Mouse (Mus musculus): ENCODE results near the gene Ptpn14. TPM values are rescaled to one million over a fixed set of nuclear protein-coding genes. Genes with fewer than 3 reads are reported as not detected.

Gene Ptpn14
- total and polyA plus RNA-seq, 3 experiments: 11.9 to 30.1 (median 29.3) TPM

DNA sequence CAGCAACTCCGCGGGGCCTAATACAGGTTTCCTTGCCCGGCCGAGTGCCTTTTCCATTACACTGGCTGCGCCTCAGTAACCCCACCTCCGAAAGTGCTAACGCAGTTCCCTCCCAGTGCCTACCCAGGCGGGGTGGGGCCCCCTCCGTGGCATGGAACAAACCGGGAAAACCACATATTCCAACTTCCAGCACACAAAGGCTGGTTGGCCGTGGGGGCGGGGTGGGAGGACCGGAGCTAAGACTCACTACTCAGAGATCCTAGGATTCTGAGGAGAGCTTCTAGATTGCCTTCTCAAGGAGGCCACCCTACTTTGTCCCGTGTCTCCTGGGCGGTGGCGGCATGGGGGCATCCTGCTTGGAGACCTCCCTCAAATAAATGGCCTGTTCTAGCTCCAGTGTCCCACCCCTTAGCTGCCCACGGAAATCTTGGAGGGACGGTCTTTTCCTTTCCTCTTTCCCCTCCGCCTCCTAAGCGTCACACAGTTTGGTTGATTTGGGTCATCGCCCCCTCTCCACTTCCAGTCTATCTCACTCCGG is 653 bp upstream of the Ptpn14 start:
- DNase-seq: peak; percentile 76 to 82
- Histone ChIP-seq H3K9ac (ENCODE audit: low read depth, low read length) (peak overlapping the region; percentile 76), H3K4me3 (peak overlapping the region; percentile 70), H3K79me2 (replicated peaks; ENCODE audit: control insufficient read depth, insufficient read depth, low read length) (0 out of 2 replicates have a peak, but pooled peaks cover 3% of the 10 kb centered on the region), H3K27ac (peak overlapping the region; percentile 98), H3K4me1 (ENCODE audit: control insufficient read depth, insufficient read depth, low read length) (peaks cover 15% of the 10 kb centered on the region), H3K36me3 (ENCODE audit: control insufficient read depth, insufficient read depth, low read length) (peaks cover under 1% of the 10 kb centered on the region; the same call in 1 of the 2 replicates), H3K27me3 (ENCODE audit: control insufficient read depth, insufficient read depth, low read length) (no peaks in the 10 kb centered on the region)
- intact Hi-C loops (cut with DNase I): loop anchor here (5.0 kb wide), 2 partner anchors 55 to 140 kb away; no protein-coding TSS in a partner anchor
- 0 out of 2 replicates have a peak, but pooled peaks have one; percentile 29 for TF ChIP-seq EP300 (IDR thresholded peaks at IDR 0.05; ENCODE audit: insufficient read depth, low read depth, low read length)
- no peak for TF ChIP-seq CTCF (IDR thresholded peaks at IDR 0.05)
- peak; percentile 44 for TF ChIP-seq POLR2A (IDR thresholded peaks at IDR 0.05; ENCODE audit: insufficient read depth, low read depth, low read length)
- WGBS: 8% methylated on average over 22 of the region's 22 CpGs

DNA sequence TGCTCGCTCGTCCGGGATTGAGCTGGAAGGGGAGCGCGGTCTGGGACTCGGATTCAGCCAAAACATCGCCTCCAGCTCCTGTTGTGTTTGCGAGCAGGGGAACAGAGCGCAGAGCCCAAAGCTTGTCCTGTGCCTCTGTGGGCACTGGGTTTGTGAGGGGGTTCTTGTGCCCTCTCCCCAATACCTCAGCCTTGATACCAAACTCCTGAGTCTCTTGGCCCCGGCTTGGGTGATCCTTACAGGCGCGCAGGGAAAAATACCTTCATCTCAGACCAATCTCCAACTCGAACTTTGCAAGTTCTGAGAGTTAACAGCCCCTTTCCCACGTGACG is 682 bp downstream of the Ptpn14 start:
- intact Hi-C loops (cut with DNase I): loop anchor here (1.0 to 5.0 kb wide), 3 partner anchors 54 to 139 kb away; no protein-coding TSS in a partner anchor
- H3K27me3 ChIP-seq (ENCODE audit: control insufficient read depth, insufficient read depth, low read length): no peaks in the 10 kb centered on the region
- H3K79me2 ChIP-seq (replicated peaks; ENCODE audit: control insufficient read depth, insufficient read depth, low read length): peaks cover 6% of the 10 kb centered on the region; the same call in 1 of the 2 replicates
- peaks cover 2% of the 10 kb centered on the region; the same call in 1 of the 2 replicates for H3K36me3 ChIP-seq (ENCODE audit: control insufficient read depth, insufficient read depth, low read length)
- H3K9ac ChIP-seq (ENCODE audit: low read depth, low read length): peak overlapping the region; percentile 85
- peak overlapping the region; percentile 70 for H3K4me3 ChIP-seq
- peak overlapping the region; percentile 98 for H3K27ac ChIP-seq
- peaks cover 16% of the 10 kb centered on the region for H3K4me1 ChIP-seq (ENCODE audit: control insufficient read depth, insufficient read depth, low read length)
- 3% methylated on average over 15 of the region's 15 CpGs for whole genome bisulfite sequencing
- no peak for DNase-seq
- TF ChIP-seq CTCF (IDR thresholded peaks at IDR 0.05): no peak
- no peak for TF ChIP-seq EP300 (IDR thresholded peaks at IDR 0.05; ENCODE audit: insufficient read depth, low read depth, low read length)
- TF ChIP-seq POLR2A (IDR thresholded peaks at IDR 0.05; ENCODE audit: insufficient read depth, low read depth, low read length): no peak

DNA sequence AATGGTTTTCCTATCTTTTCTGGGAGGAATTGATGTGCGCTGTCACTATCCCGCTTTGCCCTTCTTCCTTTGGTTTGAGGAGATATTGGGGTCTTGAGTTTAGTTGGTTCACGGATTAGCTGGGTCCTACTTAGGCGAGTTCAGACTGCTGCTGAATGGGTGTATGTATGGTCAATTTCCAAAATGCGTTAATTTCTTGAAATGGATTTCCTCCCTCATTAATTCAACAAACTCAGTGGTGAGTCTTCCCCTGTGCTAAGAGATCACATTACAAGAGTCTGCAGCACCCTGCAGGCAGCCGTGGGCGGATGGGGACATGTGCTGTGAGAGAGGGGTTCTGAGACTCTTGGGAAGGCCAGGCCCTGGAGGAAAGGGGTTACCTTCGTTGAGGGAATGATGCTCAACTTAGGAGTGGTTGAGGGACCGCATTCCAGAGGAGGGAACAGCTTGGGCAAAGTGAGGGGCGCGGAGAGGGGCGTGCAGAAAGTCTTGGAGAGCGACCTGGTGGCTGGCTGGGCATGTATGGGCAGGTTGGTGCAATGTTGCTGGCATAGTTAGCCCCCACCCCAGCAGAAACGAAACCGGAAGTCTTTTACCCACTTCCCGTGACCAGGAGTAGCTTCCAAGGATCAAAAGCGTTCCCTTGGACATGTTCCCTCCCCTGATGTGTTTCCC is 1.2 kb downstream of the Ptpn14 start:
- Histone ChIP-seq H3K9ac (ENCODE audit: low read depth, low read length) (peak overlapping the region; percentile 85), H3K4me3 (peak overlapping the region; percentile 70), H3K27me3 (ENCODE audit: control insufficient read depth, insufficient read depth, low read length) (no peaks in the 10 kb centered on the region), H3K36me3 (ENCODE audit: control insufficient read depth, insufficient read depth, low read length) (peaks cover 2% of the 10 kb centered on the region; the same call in 1 of the 2 replicates), H3K27ac (peak overlapping the region; percentile 98), H3K4me1 (ENCODE audit: control insufficient read depth, insufficient read depth, low read length) (peaks cover 16% of the 10 kb centered on the region), H3K79me2 (replicated peaks; ENCODE audit: control insufficient read depth, insufficient read depth, low read length) (peaks cover 8% of the 10 kb centered on the region)
- DNase-seq: no peak
- WGBS: 27% methylated on average over 17 of the region's 17 CpGs
- TF ChIP-seq EP300 (IDR thresholded peaks at IDR 0.05; ENCODE audit: insufficient read depth, low read depth, low read length) (no peak), POLR2A (IDR thresholded peaks at IDR 0.05; ENCODE audit: insufficient read depth, low read depth, low read length) (no peak), CTCF (IDR thresholded peaks at IDR 0.05) (no peak)
- intact Hi-C loops (cut with DNase I): loop anchor here (5.0 kb wide), 2 partner anchors 53 to 138 kb away; no protein-coding TSS in a partner anchor

DNA sequence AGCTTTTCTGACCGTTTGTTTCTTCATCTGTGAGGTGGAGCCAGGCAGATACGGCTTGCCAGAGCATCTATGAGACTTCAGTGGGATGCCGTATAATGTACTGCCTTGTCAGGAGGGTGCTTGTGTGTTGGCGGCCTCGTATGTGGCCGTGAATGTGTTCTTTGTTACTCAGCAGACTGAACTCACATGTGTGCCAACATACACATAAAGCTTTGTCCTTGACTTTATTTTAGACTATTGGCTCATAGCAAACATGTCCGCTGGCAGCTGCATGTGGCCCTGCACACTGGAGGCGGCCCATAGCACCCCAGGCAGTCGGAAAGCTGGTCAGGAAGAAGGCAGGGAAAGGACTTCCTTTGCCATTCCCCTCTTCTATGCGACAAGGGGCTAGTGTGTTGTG is 3.6 kb downstream of the Ptpn14 start:
- peak in 1 of 2 experiments; percentile 42 for DNase-seq
- Histone ChIP-seq H3K4me1 (ENCODE audit: control insufficient read depth, insufficient read depth, low read length) (peaks cover 16% of the 10 kb centered on the region), H3K4me3 (no peak overlapping the region), H3K9ac (ENCODE audit: low read depth, low read length) (no peak overlapping the region), H3K79me2 (replicated peaks; ENCODE audit: control insufficient read depth, insufficient read depth, low read length) (peaks cover 10% of the 10 kb centered on the region), H3K27me3 (ENCODE audit: control insufficient read depth, insufficient read depth, low read length) (no peaks in the 10 kb centered on the region), H3K36me3 (ENCODE audit: control insufficient read depth, insufficient read depth, low read length) (peaks cover 2% of the 10 kb centered on the region; the same call in 1 of the 2 replicates), H3K27ac (peak overlapping the region; percentile 4; the same call in 1 of the 2 replicates)
- intact Hi-C loops (cut with DNase I): no loop called here
- 45% methylated on average over 10 of the region's 10 CpGs for WGBS
- no peak for TF ChIP-seq EP300 (IDR thresholded peaks at IDR 0.05; ENCODE audit: insufficient read depth, low read depth, low read length)
- no peak for TF ChIP-seq POLR2A (IDR thresholded peaks at IDR 0.05; ENCODE audit: insufficient read depth, low read depth, low read length)
- no peak for TF ChIP-seq CTCF (IDR thresholded peaks at IDR 0.05)

DNA sequence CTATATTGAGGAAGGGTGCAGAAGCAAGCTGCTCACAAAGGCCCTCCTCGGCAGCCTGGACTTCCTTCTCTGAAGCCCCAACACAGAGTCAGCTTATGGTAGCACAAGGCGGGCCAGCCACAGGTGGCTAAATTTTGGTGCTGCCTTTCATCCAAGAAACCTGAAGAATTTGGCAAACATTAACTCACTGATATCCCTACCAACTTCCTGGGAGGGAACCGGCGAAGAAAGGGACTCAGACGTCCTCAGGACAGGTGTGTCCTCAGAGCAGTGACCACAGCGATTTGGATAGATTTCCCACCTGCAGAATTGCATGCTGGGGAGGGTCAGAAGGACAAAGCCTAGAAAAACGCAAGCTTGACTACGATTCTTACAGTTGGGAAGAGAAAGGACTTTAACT is 4.1 kb downstream of the Ptpn14 start:
- 39% methylated on average over 8 of the region's 8 CpGs for WGBS

More for the DNA sequence above, 4.1 kb downstream of the Ptpn14 start:
- TF ChIP-seq EP300 (IDR thresholded peaks at IDR 0.05; ENCODE audit: insufficient read depth, low read depth, low read length) (no peak), CTCF (IDR thresholded peaks at IDR 0.05) (no peak), POLR2A (IDR thresholded peaks at IDR 0.05; ENCODE audit: insufficient read depth, low read depth, low read length) (no peak)
- peak overlapping the region; percentile 4; the same call in 1 of the 2 replicates for H3K27ac ChIP-seq
- H3K27me3 ChIP-seq (ENCODE audit: control insufficient read depth, insufficient read depth, low read length): no peaks in the 10 kb centered on the region
- H3K9ac ChIP-seq (ENCODE audit: low read depth, low read length): no peak overlapping the region
- H3K4me1 ChIP-seq (ENCODE audit: control insufficient read depth, insufficient read depth, low read length): peaks cover 16% of the 10 kb centered on the region
- H3K79me2 ChIP-seq (replicated peaks; ENCODE audit: control insufficient read depth, insufficient read depth, low read length): peaks cover 10% of the 10 kb centered on the region
- no peak for DNase-seq
- intact Hi-C loops (cut with DNase I): no loop called here
- no peak overlapping the region for H3K4me3 ChIP-seq
- peaks cover 2% of the 10 kb centered on the region; the same call in 1 of the 2 replicates for H3K36me3 ChIP-seq (ENCODE audit: control insufficient read depth, insufficient read depth, low read length)
